ENCODE assay signal across 8 mouse cellular contexts in the genomic region with DNA sequence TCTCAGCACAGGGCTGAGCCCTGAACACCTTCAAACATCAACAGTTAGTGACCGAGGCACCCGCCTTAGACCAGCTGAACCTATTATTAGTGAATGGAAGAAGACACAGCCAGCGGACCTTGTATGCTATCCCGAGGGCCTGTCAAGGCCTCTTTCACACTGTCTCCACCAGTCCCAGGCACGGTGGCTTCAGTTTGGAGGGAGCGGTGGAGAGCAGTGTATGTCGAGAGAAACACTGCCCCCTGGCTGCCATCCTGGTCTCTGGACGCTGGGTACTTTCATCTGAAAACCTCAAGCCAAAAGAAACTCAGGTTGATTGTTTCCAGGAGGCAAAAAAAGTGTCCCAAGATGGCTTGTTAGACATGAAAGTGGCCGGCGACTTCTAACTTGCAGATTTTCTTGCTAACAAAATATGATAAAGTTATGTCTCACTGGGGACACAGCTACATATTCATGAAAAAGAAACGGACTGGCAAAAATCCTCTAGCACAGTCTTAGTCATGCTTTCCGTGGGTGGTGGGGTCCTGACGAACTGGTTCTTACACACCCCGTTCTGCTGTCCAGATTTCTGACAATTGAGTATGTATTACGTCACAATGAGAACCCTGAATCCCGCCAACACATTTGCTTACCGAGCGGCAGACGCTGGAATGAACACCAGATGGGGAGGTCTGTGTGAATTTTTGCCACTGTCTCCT. TPM values are rescaled to one million over a fixed set of nuclear protein-coding genes. Genes with fewer than 3 reads are reported as not detected.
DNase-seq lines count a peak whose midpoint lies in the region; ATAC-seq and TF ChIP-seq lines count a peak whose summit lies in the region.

No protein-coding gene starts in this region.

- no peak overlapping the region for H3K9ac ChIP-seq in hindbrain, postnatal 0 days (replicated peaks; ENCODE audit: low read length)
- H3K9ac ChIP-seq in hindbrain, embryonic 14.5 days: no peak overlapping the region
- no peak overlapping the region for H3K9ac ChIP-seq in embryonic facial prominence, embryonic 13.5 days
- H3K9ac ChIP-seq in heart, postnatal 0 days (replicated peaks; ENCODE audit: low read depth, low read length): no peak overlapping the region

- TF ChIP-seq CTCF in hindbrain, postnatal 0 days (IDR thresholded peaks at IDR 0.05; ENCODE audit: low read depth): peak; percentile 69
- peak; percentile 74 for TF ChIP-seq CTCF in heart, postnatal 0 days (IDR thresholded peaks at IDR 0.05; ENCODE audit: low read depth)

- H3K36me3 ChIP-seq in hindbrain, postnatal 0 days (ENCODE audit: insufficient read depth, low read length): no peaks in the 10 kb centered on the region
- no peaks in the 10 kb centered on the region for H3K36me3 ChIP-seq in hindbrain, embryonic 14.5 days (replicated peaks; ENCODE audit: control insufficient read depth, insufficient read depth)
- H3K36me3 ChIP-seq in embryonic facial prominence, embryonic 13.5 days: no peaks in the 10 kb centered on the region
- no peaks in the 10 kb centered on the region for H3K36me3 ChIP-seq in heart, postnatal 0 days (replicated peaks; ENCODE audit: control insufficient read depth, insufficient read depth, low read length)
- no peaks in the 10 kb centered on the region for H3K36me3 ChIP-seq in limb, embryonic 10.5 days

- 65% methylated on average over 19 of the region's 19 CpGs for WGBS in hindbrain, postnatal 0 days
- WGBS in hindbrain, embryonic 14.5 days: 62% methylated on average over 19 of the region's 19 CpGs
- WGBS in embryonic facial prominence, embryonic 13.5 days: 35% methylated on average over 19 of the region's 19 CpGs
- 47% methylated on average over 19 of the region's 19 CpGs for WGBS in heart, postnatal 0 days
- 56% methylated on average over 19 of the region's 19 CpGs for WGBS in limb, embryonic 10.5 days

- ATAC-seq in hindbrain, postnatal 0 days: no peak
- ATAC-seq in hindbrain, embryonic 14.5 days (ENCODE audit: low FRiP score): no peak
- ATAC-seq in embryonic facial prominence, embryonic 13.5 days (ENCODE audit: insufficient number of reproducible peaks, insufficient read depth, low FRiP score, low TSS enrichment, low read depth): 0 out of 2 replicates have a peak, but pooled peaks have one; percentile 29
- peak; percentile 50; the same call in 1 of the 2 replicates for ATAC-seq in heart, postnatal 0 days (ENCODE audit: insufficient read depth, low read depth)
- ATAC-seq in neutrophil, adult 5-6 weeks (ENCODE audit: extremely low read depth, insufficient number of reproducible peaks, low FRiP score, poor library complexity, severe bottlenecking): peak; percentile 37; the same call in 1 of the 2 replicates

- H3K9me3 ChIP-seq in hindbrain, postnatal 0 days (ENCODE audit: low read length): no peaks in the 10 kb centered on the region
- no peaks in the 10 kb centered on the region for H3K9me3 ChIP-seq in hindbrain, embryonic 14.5 days (ENCODE audit: control insufficient read depth, low read length)
- H3K9me3 ChIP-seq in embryonic facial prominence, embryonic 13.5 days: no peaks in the 10 kb centered on the region
- no peaks in the 10 kb centered on the region for H3K9me3 ChIP-seq in heart, postnatal 0 days (replicated peaks; ENCODE audit: control insufficient read depth, low read length)
- H3K9me3 ChIP-seq in limb, embryonic 10.5 days (replicated peaks): no peaks in the 10 kb centered on the region

- no peaks in the 10 kb centered on the region for H3K4me1 ChIP-seq in hindbrain, postnatal 0 days (ENCODE audit: insufficient read depth, low read length)
- H3K4me1 ChIP-seq in hindbrain, embryonic 14.5 days (replicated peaks; ENCODE audit: control insufficient read depth, insufficient read depth, low read length): no peaks in the 10 kb centered on the region
- peaks cover 10% of the 10 kb centered on the region; the same call in 1 of the 2 replicates for H3K4me1 ChIP-seq in embryonic facial prominence, embryonic 13.5 days
- no peaks in the 10 kb centered on the region for H3K4me1 ChIP-seq in heart, postnatal 0 days (ENCODE audit: control insufficient read depth, insufficient read depth)
- peaks cover 20% of the 10 kb centered on the region for H3K4me1 ChIP-seq in limb, embryonic 10.5 days

- no peak overlapping the region for H3K4me3 ChIP-seq in hindbrain, postnatal 0 days (ENCODE audit: low read length)
- H3K4me3 ChIP-seq in hindbrain, embryonic 14.5 days (replicated peaks; ENCODE audit: low read length): no peak overlapping the region
- H3K4me3 ChIP-seq in embryonic facial prominence, embryonic 13.5 days: no peak overlapping the region
- no peak overlapping the region for H3K4me3 ChIP-seq in heart, postnatal 0 days (ENCODE audit: low read depth, low read length)
- H3K4me3 ChIP-seq in limb, embryonic 10.5 days: no peak overlapping the region

- DNase-seq in hindbrain, postnatal 0 days (ENCODE audit: low spot score): peak; percentile 50
- no peak for DNase-seq in hindbrain, embryonic 14.5 days (ENCODE audit: low spot score)
- peak; percentile 51 to 63 for DNase-seq in adrenal gland, postnatal 4 days (ENCODE audit: low spot score in 2 of 2)
- DNase-seq in heart, postnatal 0 days (ENCODE audit: low spot score): peak; percentile 46
- DNase-seq in limb, embryonic 10.5 days (ENCODE audit: low spot score): peak; percentile 66
- peak; percentile 43 to 82 for DNase-seq in thymus, postnatal 10 days (ENCODE audit: low spot score in 2 of 2)

- no peak for TF ChIP-seq EP300 in heart, postnatal 0 days (IDR thresholded peaks at IDR 0.05; ENCODE audit: low read depth)

- H3K27me3 ChIP-seq in hindbrain, postnatal 0 days (ENCODE audit: insufficient read depth, low read length): no peaks in the 10 kb centered on the region
- H3K27me3 ChIP-seq in hindbrain, embryonic 14.5 days (ENCODE audit: control insufficient read depth, insufficient read depth, low read length): no peaks in the 10 kb centered on the region
- H3K27me3 ChIP-seq in embryonic facial prominence, embryonic 13.5 days: no peaks in the 10 kb centered on the region
- no peaks in the 10 kb centered on the region for H3K27me3 ChIP-seq in heart, postnatal 0 days (ENCODE audit: control insufficient read depth, insufficient read depth, low read length)
- H3K27me3 ChIP-seq in limb, embryonic 10.5 days (ENCODE audit: low read depth, poor library complexity, severe bottlenecking): no peaks in the 10 kb centered on the region

- no peak overlapping the region for H3K27ac ChIP-seq in hindbrain, postnatal 0 days
- no peak overlapping the region for H3K27ac ChIP-seq in hindbrain, embryonic 14.5 days
- H3K27ac ChIP-seq in embryonic facial prominence, embryonic 13.5 days: no peak overlapping the region
- no peak overlapping the region for H3K27ac ChIP-seq in heart, postnatal 0 days (ENCODE audit: low read depth)
- no peak overlapping the region for H3K27ac ChIP-seq in limb, embryonic 10.5 days

- H3K4me2 ChIP-seq in hindbrain, postnatal 0 days (ENCODE audit: low read depth, low read length): no peak overlapping the region
- H3K4me2 ChIP-seq in hindbrain, embryonic 14.5 days (replicated peaks): no peak overlapping the region
- H3K4me2 ChIP-seq in embryonic facial prominence, embryonic 13.5 days: no peak overlapping the region
- H3K4me2 ChIP-seq in heart, postnatal 0 days (ENCODE audit: low read depth, low read length): 0 out of 2 replicates have a peak overlapping the region, but pooled peaks have one; percentile 24

RNA-seq across cellular contexts. Expression of gene Igfbp7, which starts 57.2 kb away (rescaled TPM):
- total RNA-seq in hindbrain, postnatal 0 days (2014; rRNA removed): 45.7 and 59.6 TPM in 2 replicates
- polyA plus RNA-seq in hindbrain, postnatal 0 days (2015; fragmentation: Nextera tagmentation; extraction: Ambion mirVana): 99.3 and 111 TPM in 2 replicates
- polyA plus RNA-seq in hindbrain, embryonic 14.5 days (2014; fragmentation: Nextera tagmentation; extraction: Ambion mirVana): 70.5 and 80.4 TPM in 2 replicates
- total RNA-seq in adrenal gland, postnatal 4 days (2021): 100 to 1,000 TPM; 742 to 760 TPM
- polyA plus RNA-seq in embryonic facial prominence, embryonic 13.5 days (2015; fragmentation: Nextera tagmentation; extraction: Ambion mirVana): 32.4 and 37.7 TPM in 2 replicates
- total RNA-seq in heart, postnatal 0 days (2014; rRNA removed; ENCODE audit: low replicate concordance): 106 and 151 TPM in 2 replicates
- 218 and 230 TPM in 2 replicates for polyA plus RNA-seq in heart, postnatal 0 days (2015; fragmentation: Nextera tagmentation; extraction: Ambion mirVana)
- polyA plus RNA-seq in limb, embryonic 10.5 days (2016; fragmentation: Nextera tagmentation; extraction: Ambion mirVana): 1.1 and 1.3 TPM in 2 replicates
- total RNA-seq in neutrophil, adult 5-6 weeks (2017): 0.47 TPM in 1 of 2 replicates, not detected in the other

Comparison
In these comparisons a context has a peak if more than half of its experiments do, and no peak if none do; other contexts are left out.
1. ATAC-seq: peak in embryonic facial prominence, embryonic 13.5 days (single experiment), heart, postnatal 0 days (single experiment) and neutrophil, adult 5-6 weeks (single experiment); none in hindbrain, postnatal 0 days (single experiment) and hindbrain, embryonic 14.5 days (single experiment).
2. RNA of gene Igfbp7, which starts 57.2 kb away (polyA plus RNA-seq): 218 to 230 TPM in heart, postnatal 0 days, 99.3 to 111 TPM in hindbrain, postnatal 0 days, 70.5 to 80.4 TPM in hindbrain, embryonic 14.5 days and 32.4 to 37.7 TPM in embryonic facial prominence, embryonic 13.5 days; 1.1 to 1.3 TPM in limb, embryonic 10.5 days; every median in the first group is over 10 times any median in the second.